Mouse (Mus musculus): ENCODE measurements around the gene Chpf. TPM values are rescaled to one million over a fixed set of nuclear protein-coding genes. Genes with fewer than 3 reads are reported as not detected.

Gene Chpf
- polyA plus RNA-seq, 1 experiment from 2014 or later, result 14.2 TPM

DNA sequence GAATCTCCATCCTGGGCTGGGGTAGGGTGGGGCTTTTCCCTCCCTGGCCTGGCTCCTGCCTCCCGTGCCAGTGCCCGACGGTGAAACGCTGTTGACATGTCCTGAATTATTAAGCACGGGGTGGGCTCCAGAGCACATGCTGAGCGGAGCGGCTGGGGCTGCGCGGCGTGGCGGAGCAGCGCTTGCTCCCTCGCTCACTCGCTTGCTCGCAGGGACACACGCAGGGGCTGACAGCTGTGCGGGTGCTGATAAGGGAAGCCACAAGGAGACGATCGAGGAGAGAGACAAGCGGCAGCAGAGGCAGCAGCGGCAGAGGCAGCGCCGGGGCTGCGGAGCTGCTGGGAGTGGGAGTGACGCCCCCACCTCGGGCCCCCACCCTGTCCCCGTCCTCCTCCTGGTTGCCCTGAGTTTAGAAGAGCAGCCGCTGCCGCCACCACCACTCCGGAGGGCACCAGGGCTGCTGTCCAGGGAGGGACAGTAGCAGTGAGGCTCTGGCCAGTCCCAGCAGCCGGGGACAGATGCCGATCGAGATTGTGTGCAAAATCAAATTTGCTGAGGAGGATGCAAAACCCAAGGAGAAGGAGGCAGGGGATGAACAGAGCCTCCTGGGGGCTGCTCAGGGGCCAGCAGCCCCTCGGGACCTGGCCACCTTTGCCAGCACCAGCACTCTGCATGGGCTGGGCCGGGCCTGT lies 28.6 kb downstream of the Chpf start, which contains the start of gene Asic4:
Gene Asic4, plus strand, starts transcription at position 123 of the 692 bp plus-strand sequence.
- WGBS, result under 1% methylated on average over 35 of the region's 35 CpGs
- H3K27me3 ChIP-seq (ENCODE audit: control insufficient read depth, insufficient read depth, low read length), result peaks cover 48% of the 10 kb centered on the region

DNA sequence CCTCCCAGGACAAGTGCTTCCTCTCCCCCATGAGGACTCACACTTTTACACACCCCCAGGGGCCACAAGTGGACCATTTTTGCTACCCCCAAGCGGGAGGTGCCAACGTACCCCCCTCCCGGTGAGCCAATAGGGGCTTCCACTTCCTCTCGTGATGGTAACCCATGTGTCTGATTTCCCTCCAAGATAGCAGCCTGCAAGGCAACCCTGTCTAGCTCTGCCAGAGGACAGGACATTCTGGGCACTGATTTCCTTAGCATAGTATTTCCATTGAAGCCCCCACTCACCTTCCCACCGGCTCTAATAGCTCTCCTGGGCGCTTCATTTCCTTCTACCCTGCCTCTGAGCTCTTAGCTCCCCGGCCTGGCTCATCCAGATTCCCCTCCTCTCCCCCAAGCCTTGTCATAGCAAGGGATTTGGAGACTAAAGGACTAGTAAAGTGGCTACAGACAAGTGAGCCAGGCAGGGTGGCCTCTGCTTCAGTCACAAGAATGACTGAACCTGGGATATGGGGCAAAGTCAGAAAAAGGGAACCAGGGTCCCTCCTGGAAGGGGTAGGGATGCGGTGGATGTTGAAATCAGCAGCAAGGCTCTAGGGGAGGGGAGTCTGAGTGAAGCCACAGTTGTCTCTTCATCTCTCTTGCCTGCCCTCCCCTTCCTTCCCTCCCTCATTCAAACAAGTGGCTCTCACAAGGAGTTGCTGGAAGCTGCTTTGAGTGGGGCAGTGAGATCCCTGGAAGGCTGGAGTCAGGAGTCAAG lies 29.6 kb downstream of the Chpf start:
- Histone ChIP-seq H3K4me3 (ENCODE audit: low read depth, low read length) (no peak overlapping the region; the same call in 1 of the 2 replicates), H3K27ac (replicated peaks; ENCODE audit: low read depth, low read length) (no peak overlapping the region), H3K4me2 (ENCODE audit: low read depth, severe bottlenecking) (peak overlapping the region; percentile 59)

More for the DNA sequence above, 28.6 kb downstream of the Chpf start, which contains the start of gene Asic4:
- H3K9ac ChIP-seq (ENCODE audit: low read length), result peak within 1 kb of the TSS; percentile 40
- no peaks in the 10 kb centered on the region for H3K36me3 ChIP-seq (ENCODE audit: control insufficient read depth, insufficient read depth, low read length)
- peak within 1 kb of the TSS; percentile 23 for H3K4me3 ChIP-seq (ENCODE audit: low read depth, low read length)
- H3K27ac ChIP-seq (replicated peaks; ENCODE audit: low read depth, low read length), result no peak within 1 kb of the TSS
- H3K4me2 ChIP-seq (ENCODE audit: low read depth, severe bottlenecking), result peak within 1 kb of the TSS; percentile 59
- no peak for ATAC-seq (ENCODE audit: insufficient number of reproducible peaks, low FRiP score, low TSS enrichment, low read depth)
- peak; percentile 47 for DNase-seq (ENCODE audit: low spot score)
- peaks cover 71% of the 10 kb centered on the region for H3K4me1 ChIP-seq (ENCODE audit: control insufficient read depth, insufficient read depth, low read length)
- no peaks in the 10 kb centered on the region for H3K9me3 ChIP-seq (ENCODE audit: control insufficient read depth, low read length)

DNA sequence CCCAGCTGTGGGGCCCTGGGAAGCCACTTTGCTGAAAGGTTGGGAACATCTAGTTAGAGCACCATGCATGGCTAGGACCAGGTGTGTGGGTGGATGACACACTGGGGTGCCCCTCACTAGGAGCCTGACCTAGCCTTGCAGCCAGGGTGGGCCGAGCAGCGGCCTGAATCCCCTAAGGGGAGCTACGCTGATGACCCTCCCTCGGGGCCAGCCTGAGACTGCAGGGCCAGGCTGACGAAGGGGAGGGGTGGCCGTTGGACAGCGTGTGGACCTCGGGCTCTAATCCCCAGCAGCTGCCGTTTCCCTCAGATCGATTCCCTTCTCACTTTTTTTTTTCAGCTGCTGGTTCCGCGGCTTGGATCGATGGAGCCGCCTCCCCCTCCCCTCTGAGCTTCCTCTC lies 30.2 kb downstream of the Chpf start:
- no peak overlapping the region for H3K27ac ChIP-seq (replicated peaks; ENCODE audit: low read depth, low read length)
- DNase-seq (ENCODE audit: low spot score), result no peak
- peaks cover 55% of the 10 kb centered on the region for H3K27me3 ChIP-seq (ENCODE audit: control insufficient read depth, insufficient read depth, low read length)
- WGBS, result 0% methylated on average over 14 of the region's 14 CpGs
- peak overlapping the region; percentile 13; the same call in 1 of the 2 replicates for H3K4me2 ChIP-seq (ENCODE audit: low read depth, severe bottlenecking)
- no peak overlapping the region for H3K4me3 ChIP-seq (ENCODE audit: low read depth, low read length)
- H3K9me3 ChIP-seq (ENCODE audit: control insufficient read depth, low read length), result no peaks in the 10 kb centered on the region
- H3K36me3 ChIP-seq (ENCODE audit: control insufficient read depth, insufficient read depth, low read length), result no peaks in the 10 kb centered on the region
- no peak overlapping the region for H3K9ac ChIP-seq (ENCODE audit: low read length)
- ATAC-seq (ENCODE audit: insufficient number of reproducible peaks, low FRiP score, low TSS enrichment, low read depth), result no peak
- H3K4me1 ChIP-seq (ENCODE audit: control insufficient read depth, insufficient read depth, low read length), result peaks cover 77% of the 10 kb centered on the region

More for the DNA sequence above, 29.6 kb downstream of the Chpf start:
- ATAC-seq (ENCODE audit: insufficient number of reproducible peaks, low FRiP score, low TSS enrichment, low read depth), result no peak
- Histone ChIP-seq H3K9ac (ENCODE audit: low read length) (no peak overlapping the region), H3K27me3 (ENCODE audit: control insufficient read depth, insufficient read depth, low read length) (peaks cover 54% of the 10 kb centered on the region), H3K36me3 (ENCODE audit: control insufficient read depth, insufficient read depth, low read length) (no peaks in the 10 kb centered on the region), H3K4me1 (ENCODE audit: control insufficient read depth, insufficient read depth, low read length) (peaks cover 78% of the 10 kb centered on the region), H3K9me3 (ENCODE audit: control insufficient read depth, low read length) (no peaks in the 10 kb centered on the region)
- no peak for DNase-seq (ENCODE audit: low spot score)
- WGBS, result under 1% methylated on average over 8 of the region's 8 CpGs

DNA sequence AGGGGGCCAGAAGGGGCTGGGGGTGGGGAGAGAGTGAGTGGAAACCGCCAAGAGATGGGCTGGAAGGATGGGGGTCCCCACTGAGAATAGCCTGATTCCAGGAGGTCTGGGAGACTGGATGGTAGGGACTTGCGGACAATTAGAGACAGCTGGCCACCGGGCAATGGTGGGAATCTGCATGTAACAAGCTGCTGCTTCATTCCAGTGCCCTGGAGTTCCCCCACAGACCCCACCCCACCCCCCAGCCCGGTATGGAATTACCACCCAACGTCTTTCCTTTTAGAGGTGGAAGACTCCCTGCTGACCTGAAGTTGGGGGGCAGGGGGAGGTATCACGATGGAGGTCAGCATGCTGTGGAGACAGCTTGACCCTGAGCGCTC lies 31.1 kb downstream of the Chpf start:
- 0 out of 2 replicates have a peak, but pooled peaks cover 2% of the 10 kb centered on the region for H3K36me3 ChIP-seq (ENCODE audit: control insufficient read depth, insufficient read depth, low read length)
- H3K4me3 ChIP-seq (ENCODE audit: low read depth, low read length), result no peak overlapping the region
- H3K4me2 ChIP-seq (ENCODE audit: low read depth, severe bottlenecking), result peak overlapping the region; percentile 20
- H3K9me3 ChIP-seq (ENCODE audit: control insufficient read depth, low read length), result no peaks in the 10 kb centered on the region
- WGBS, result under 1% methylated on average over 7 of the region's 7 CpGs
- DNase-seq (ENCODE audit: low spot score), result peak; percentile 47
- no peak overlapping the region for H3K9ac ChIP-seq (ENCODE audit: low read length)
- no peak for ATAC-seq (ENCODE audit: insufficient number of reproducible peaks, low FRiP score, low TSS enrichment, low read depth)
- no peak overlapping the region for H3K27ac ChIP-seq (replicated peaks; ENCODE audit: low read depth, low read length)
- H3K4me1 ChIP-seq (ENCODE audit: control insufficient read depth, insufficient read depth, low read length), result peaks cover 79% of the 10 kb centered on the region
- H3K27me3 ChIP-seq (ENCODE audit: control insufficient read depth, insufficient read depth, low read length), result peaks cover 55% of the 10 kb centered on the region

DNA sequence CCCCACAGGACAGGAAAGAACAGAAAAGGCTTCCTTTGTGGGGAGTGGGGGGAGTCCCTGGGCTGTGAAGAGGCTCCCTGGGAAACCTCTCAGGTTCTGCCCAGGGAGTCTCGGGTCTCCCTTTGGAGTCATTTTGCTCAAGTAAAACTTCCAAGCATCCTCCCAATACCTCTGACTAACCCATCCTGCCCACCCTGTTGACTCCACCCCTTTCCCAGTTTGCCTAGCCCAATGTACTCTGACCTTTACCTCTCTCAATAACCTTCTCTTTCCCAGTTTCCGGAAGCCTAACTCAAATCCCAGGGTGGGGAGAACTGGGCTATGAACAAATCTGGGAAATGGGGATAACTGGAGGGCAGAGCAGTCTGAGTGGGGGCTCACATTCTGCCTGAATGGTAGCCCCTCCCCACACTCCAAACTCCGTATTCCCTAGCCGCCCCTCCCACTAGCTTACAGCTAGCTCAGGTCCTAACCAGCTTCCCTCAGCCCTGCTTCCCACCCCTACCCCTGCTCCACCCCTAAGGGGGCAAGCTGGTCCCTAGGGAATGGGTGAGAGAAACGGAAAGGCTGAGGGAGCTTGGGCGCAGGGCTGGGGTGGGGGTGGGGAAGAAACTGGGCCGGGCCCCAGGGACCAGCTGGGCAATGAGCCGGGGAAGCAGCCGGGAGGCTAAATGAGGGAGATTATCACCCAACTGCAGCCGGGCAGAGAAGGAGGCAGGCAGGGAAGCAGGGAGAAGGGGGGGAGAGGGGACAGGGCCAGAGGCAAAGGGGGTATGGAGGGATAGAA lies 31.6 kb downstream of the Chpf start:
- Histone ChIP-seq H3K4me3 (ENCODE audit: low read depth, low read length) (no peak overlapping the region), H3K4me2 (ENCODE audit: low read depth, severe bottlenecking) (peak overlapping the region; percentile 20), H3K9ac (ENCODE audit: low read length) (no peak overlapping the region), H3K4me1 (ENCODE audit: control insufficient read depth, insufficient read depth, low read length) (peaks cover 75% of the 10 kb centered on the region), H3K27ac (replicated peaks; ENCODE audit: low read depth, low read length) (no peak overlapping the region), H3K9me3 (ENCODE audit: control insufficient read depth, low read length) (no peaks in the 10 kb centered on the region), H3K27me3 (ENCODE audit: control insufficient read depth, insufficient read depth, low read length) (peaks cover 54% of the 10 kb centered on the region), H3K36me3 (ENCODE audit: control insufficient read depth, insufficient read depth, low read length) (0 out of 2 replicates have a peak, but pooled peaks cover 2% of the 10 kb centered on the region)
- WGBS, result 0% methylated on average over 10 of the region's 10 CpGs
- ATAC-seq (ENCODE audit: insufficient number of reproducible peaks, low FRiP score, low TSS enrichment, low read depth), result no peak; the same call in 1 of the 2 replicates
- DNase-seq (ENCODE audit: low spot score), result peak; percentile 40

DNA sequence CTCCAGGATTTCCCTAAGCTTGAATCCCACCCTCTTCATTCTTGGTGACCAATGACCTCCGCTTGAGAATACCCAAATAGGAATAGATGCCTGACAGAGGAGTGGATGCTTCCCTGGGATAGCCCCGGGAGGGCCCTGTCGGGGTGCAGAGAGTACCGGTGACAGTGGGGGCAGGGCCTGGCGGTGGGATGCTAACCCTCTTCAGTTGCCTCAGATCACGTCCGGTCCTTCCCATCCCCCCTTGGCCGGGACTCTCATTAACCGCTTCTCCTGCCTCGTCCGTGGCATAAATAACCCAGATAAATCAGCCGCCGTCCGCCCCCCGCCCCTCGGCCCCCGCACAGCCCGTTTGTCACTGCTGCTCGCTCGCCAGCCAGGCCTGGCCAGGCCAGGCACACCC lies 32.5 kb downstream of the Chpf start:
- Histone ChIP-seq H3K9ac (ENCODE audit: low read length) (no peak overlapping the region), H3K27ac (replicated peaks; ENCODE audit: low read depth, low read length) (no peak overlapping the region), H3K4me1 (ENCODE audit: control insufficient read depth, insufficient read depth, low read length) (peaks cover 75% of the 10 kb centered on the region), H3K4me2 (ENCODE audit: low read depth, severe bottlenecking) (peak overlapping the region; percentile 27; the same call in 1 of the 2 replicates), H3K4me3 (ENCODE audit: low read depth, low read length) (no peak overlapping the region), H3K9me3 (ENCODE audit: control insufficient read depth, low read length) (no peaks in the 10 kb centered on the region), H3K36me3 (ENCODE audit: control insufficient read depth, insufficient read depth, low read length) (0 out of 2 replicates have a peak, but pooled peaks cover 2% of the 10 kb centered on the region), H3K27me3 (ENCODE audit: control insufficient read depth, insufficient read depth, low read length) (peaks cover 47% of the 10 kb centered on the region)
- 1% methylated on average over 18 of the region's 20 CpGs for WGBS
- DNase-seq (ENCODE audit: low spot score), result no peak
- ATAC-seq (ENCODE audit: insufficient number of reproducible peaks, low FRiP score, low TSS enrichment, low read depth), result no peak

DNA sequence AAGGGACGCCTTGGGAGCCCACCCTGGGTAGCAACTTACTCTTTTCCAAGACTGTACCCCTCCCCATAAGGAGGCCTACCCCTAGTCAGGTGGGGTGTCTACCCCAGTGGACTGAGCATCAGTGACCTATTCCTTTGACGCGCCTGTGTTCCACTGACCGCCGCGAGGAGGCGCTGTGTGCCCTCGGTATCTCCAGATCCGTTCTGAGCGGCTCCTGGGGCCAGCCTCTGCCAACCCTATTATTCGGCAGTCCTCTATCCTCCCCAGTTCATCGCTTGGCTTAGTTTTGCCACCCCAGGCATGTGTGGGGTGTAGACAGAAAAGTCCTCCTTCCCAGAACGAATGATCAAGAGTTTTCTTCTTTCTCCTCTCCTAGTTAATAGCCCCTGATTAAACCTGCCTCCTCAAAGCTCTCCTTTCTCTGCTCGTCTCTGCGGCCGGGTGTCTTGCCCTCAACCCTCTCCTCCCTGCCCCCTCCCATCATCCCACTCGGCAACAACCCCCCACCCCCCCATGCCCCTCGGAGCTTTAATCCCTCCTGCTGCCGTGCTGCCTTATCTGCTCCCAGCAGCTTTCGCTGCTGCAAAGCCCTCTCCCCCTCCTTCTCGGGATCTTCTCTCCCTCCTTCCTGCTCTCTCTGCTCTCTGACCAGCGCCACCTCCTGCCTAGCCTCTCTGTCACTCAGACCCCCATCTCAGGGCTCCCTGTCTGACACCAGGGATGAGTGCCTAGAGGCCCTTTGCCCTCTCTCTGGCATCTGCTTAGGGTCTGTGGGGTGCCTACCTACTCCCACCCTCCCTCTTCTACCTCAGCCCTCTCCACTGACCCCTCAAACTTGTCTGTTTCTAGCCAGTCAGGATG lies 33.1 kb downstream of the Chpf start:
- Histone ChIP-seq H3K36me3 (ENCODE audit: control insufficient read depth, insufficient read depth, low read length) (0 out of 2 replicates have a peak, but pooled peaks cover 2% of the 10 kb centered on the region), H3K27me3 (ENCODE audit: control insufficient read depth, insufficient read depth, low read length) (peaks cover 41% of the 10 kb centered on the region), H3K9ac (ENCODE audit: low read length) (no peak overlapping the region), H3K4me2 (ENCODE audit: low read depth, severe bottlenecking) (peak overlapping the region; percentile 27; the same call in 1 of the 2 replicates), H3K4me1 (ENCODE audit: control insufficient read depth, insufficient read depth, low read length) (peaks cover 74% of the 10 kb centered on the region), H3K9me3 (ENCODE audit: control insufficient read depth, low read length) (no peaks in the 10 kb centered on the region), H3K4me3 (ENCODE audit: low read depth, low read length) (no peak overlapping the region; the same call in 1 of the 2 replicates), H3K27ac (replicated peaks; ENCODE audit: low read depth, low read length) (no peak overlapping the region)
- DNase-seq (ENCODE audit: low spot score), result peak; percentile 87
- under 1% methylated on average over 22 of the region's 22 CpGs for WGBS
- peak; percentile 2; the same call in 1 of the 2 replicates for ATAC-seq (ENCODE audit: insufficient number of reproducible peaks, low FRiP score, low TSS enrichment, low read depth)
